9 mouse cellular contexts compared by ENCODE assay signal in genomic region chr7:111782126-111782525, GRCm38 (mm10). TPM values are rescaled to one million over a fixed set of nuclear protein-coding genes. Genes with fewer than 3 reads are reported as not detected.
DNase-seq lines count a peak whose midpoint lies in the region; ATAC-seq and TF ChIP-seq lines count a peak whose summit lies in the region.
"Had no signal": no experiment of that assay in that cellular context is flagged by ENCODE, and none has a peak within 500 bp of the region (broad histone marks: within the 10 kb centered on the region; RNA-seq: fewer than 3 reads in every experiment).

No protein-coding gene starts in this region.

- DNase-seq in cerebellum, adult 11 months = peak; percentile 52
- peak; percentile 32 for DNase-seq in 416B (ENCODE audit: low read depth)
- DNase-seq in brain, embryonic 14.5 days (ENCODE audit: low read depth) = peak; percentile 71
- peak; percentile 69 to 74 for DNase-seq in frontal cortex, postnatal 25 days (ENCODE audit: low spot score in 2 of 2)
- peak; percentile 71 to 83 for DNase-seq in kidney, postnatal 25 days
- peak; percentile 67 for DNase-seq in lung, adult 2 months

- peak; percentile 82; the same call in 1 of the 2 replicates for TF ChIP-seq CTCF in brain, embryonic 14.5 days (IDR thresholded peaks at IDR 0.05; ENCODE audit: borderline replicate concordance, extremely low read depth, insufficient read depth, insufficient read length)
- peak; percentile 84 for TF ChIP-seq CTCF in lung, adult 2 months (IDR thresholded peaks at IDR 0.05; ENCODE audit: insufficient read depth, low read length)
- peak; percentile 80; the same call in 1 of the 2 replicates for TF ChIP-seq CTCF in small intestine, adult 2 months (IDR thresholded peaks at IDR 0.05; ENCODE audit: extremely low read depth, insufficient read length, insufficient replicate concordance, low read depth, low read length)

- H3K27me3 ChIP-seq in small intestine, adult 2 months (ENCODE audit: control insufficient read depth, insufficient read depth, low read length) = 0 out of 2 replicates have a peak, but pooled peaks cover 4% of the 10 kb centered on the region

- peaks cover 5% of the 10 kb centered on the region; the same call in 1 of the 2 replicates for H3K4me1 ChIP-seq in lung, adult 2 months (ENCODE audit: control insufficient read depth, insufficient read depth, low read length)
- H3K4me1 ChIP-seq in small intestine, adult 2 months (ENCODE audit: control insufficient read depth, insufficient read depth, insufficient read length, low read length) = no peaks in the 10 kb centered on the region

- no peak overlapping the region for H3K4me3 ChIP-seq in lung, adult 2 months (replicated peaks; ENCODE audit: extremely low read depth, low read depth, low read length)
- H3K4me3 ChIP-seq in small intestine, adult 2 months (ENCODE audit: low read depth, low read length) = no peak overlapping the region
- H3K4me3 ChIP-seq: limb, embryonic 13.5 days had no signal

- H3K27ac ChIP-seq in small intestine, adult 2 months (ENCODE audit: insufficient read depth, low read depth, low read length) = no peak overlapping the region
- H3K27ac ChIP-seq: limb, embryonic 13.5 days had no signal

- no peak for TF ChIP-seq POLR2A in brain, embryonic 14.5 days (IDR thresholded peaks at IDR 0.05; ENCODE audit: borderline replicate concordance, extremely low read depth, insufficient read depth, insufficient read length, poor library complexity, severe bottlenecking)
- TF ChIP-seq POLR2A in lung, adult 2 months (IDR thresholded peaks at IDR 0.05; ENCODE audit: borderline replicate concordance, extremely low read depth, low read depth, low read length) = no peak
- TF ChIP-seq POLR2A in small intestine, adult 2 months (IDR thresholded peaks at IDR 0.05; ENCODE audit: low read depth, low read length) = no peak

- WGBS in lung, adult 2 months = 54% methylated on average over 5 of the region's 5 CpGs
- 41% methylated on average over 5 of the region's 5 CpGs for WGBS in small intestine, adult 2 months

- no peaks in the 10 kb centered on the region for H3K36me3 ChIP-seq in small intestine, adult 2 months (ENCODE audit: control insufficient read depth, insufficient read depth, low read length)
- H3K36me3 ChIP-seq: limb, embryonic 13.5 days had no signal

- ATAC-seq in cerebellum, adult (ENCODE audit: insufficient number of reproducible peaks, low FRiP score, low TSS enrichment) = no peak

RNA-seq across cellular contexts. Expression of gene Galnt18, which starts 2.3 kb away (rescaled TPM):
- 11.2 and 13.4 TPM in 2 replicates for polyA plus RNA-seq in brain, embryonic 14.5 days (2012; rRNA removed)
- 142 and 148 TPM in 2 replicates for polyA plus RNA-seq in lung, adult 2 months (2012; rRNA removed)
- polyA plus RNA-seq in small intestine, adult 2 months (2012; rRNA removed) = 2.6 and 3.8 TPM in 2 replicates
